Mouse (Mus musculus) lung, adult 2 months (tissue): Measurements from ENCODE around the gene Peg10.

Experiments used
- CTCF ChIP-seq: fragments of 200-500 bp; IDR thresholded peaks from 2 replicates; pipeline ENCODE4 v1.5.1; 2011; ENCODE audit warnings: mild to moderate bottlenecking, low read length, control low read depth; ENCODE audit not compliant: insufficient read depth
- POLR2A ChIP-seq: fragments of 200-500 bp; IDR thresholded peaks from 2 replicates; pipeline ENCODE4 v1.6.1; 2011; ENCODE audit warnings: low read depth, mild to moderate bottlenecking, control low read depth, low read length, borderline replicate concordance; ENCODE audit errors: extremely low read depth

DNA sequence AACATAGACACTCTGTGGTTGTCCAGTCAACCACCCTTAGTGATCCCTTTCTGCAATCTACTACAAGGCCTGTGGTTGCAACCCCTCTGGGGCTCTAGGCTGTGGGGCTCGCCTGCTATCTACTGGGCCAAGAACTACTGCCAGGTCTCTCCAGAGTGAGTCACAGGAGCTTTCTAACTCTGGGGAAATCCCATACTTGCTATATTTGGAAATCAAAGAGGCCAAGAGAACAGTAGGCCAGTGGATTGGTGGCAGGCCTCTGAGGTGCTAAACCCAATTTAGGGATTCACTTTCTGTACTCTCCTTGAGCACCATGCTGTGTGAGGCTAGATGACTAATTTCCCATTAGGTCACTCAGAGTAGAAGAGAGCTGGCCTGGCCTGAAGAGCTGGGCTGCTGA is 38.1 kb upstream of the Peg10 start:
- TF ChIP-seq CTCF (no peak), POLR2A (no peak)
